Mouse (Mus musculus) forebrain, embryonic 13.5 days (tissue): Measurements from ENCODE around the gene Cnot1. TPM values are rescaled to one million over a fixed set of nuclear protein-coding genes. Genes with fewer than 3 reads are reported as not detected.
"Not testable (repeated sequence)": the region's sequence is repeated elsewhere in the genome, so short reads cannot be mapped to it uniquely, and the experiment has no call there.

Source experiments
- ATAC-seq: fragments of 200-750 bp; cut with Nextera tagmentation; 2 replicates; pipeline ENCODE4 v1.8.0; 2017
- H3K27ac ChIP-seq: fragments of 300-500 bp; sonication (generic); 2 replicates; pipeline ENCODE4 v1.5.1; 2015; ENCODE audit warnings: inconsistent platforms, mild to moderate bottlenecking, moderate library complexity
- H3K27me3 ChIP-seq: fragments of 300-500 bp; sonication (generic); 2 replicates; pipeline ENCODE4 v1.6.1; 2015; ENCODE audit warnings: mild to moderate bottlenecking, inconsistent platforms
- H3K36me3 ChIP-seq: fragments of 300-500 bp; sonication (generic); 2 replicates; pipeline ENCODE4 v1.6.1; 2015; ENCODE audit warnings: mild to moderate bottlenecking, inconsistent platforms; ENCODE audit not compliant: poor library complexity, severe bottlenecking
- H3K4me1 ChIP-seq: fragments of 300-500 bp; sonication (generic); 2 replicates; pipeline ENCODE4 v1.6.1; 2015; ENCODE audit warnings: inconsistent platforms
- H3K4me2 ChIP-seq: fragments of 300-500 bp; sonication (generic); 2 replicates; pipeline ENCODE4 v1.6.1; 2015; ENCODE audit warnings: inconsistent platforms, mild to moderate bottlenecking, moderate library complexity
- H3K4me3 ChIP-seq: fragments of 300-500 bp; sonication (generic); 2 replicates; pipeline ENCODE4 v1.5.1; 2015; ENCODE audit warnings: mild to moderate bottlenecking, inconsistent platforms
- H3K9ac ChIP-seq: fragments of 300-500 bp; sonication (generic); 2 replicates; pipeline ENCODE4 v1.6.1; 2015; ENCODE audit warnings: mild to moderate bottlenecking, inconsistent platforms
- H3K9me3 ChIP-seq: fragments of 300-500 bp; sonication (generic); replicated peaks from 2 replicates; pipeline ENCODE4 v1.6.1; 2016; ENCODE audit warnings: inconsistent platforms
- WGBS: fragments of 180-500 bp; shearing (Covaris S2); methylation state at CpG from one replicate; pipeline ENCODE4 v1.1.7; 2015; 5-methylcytosine and 5-hydroxymethylcytosine counted together
- polyA plus RNA-seq: library from polyadenylated mRNA; unstranded; fragments of >200 nt; fragmentation: Nextera tagmentation; extraction: Ambion mirVana; gene quantifications from 2 replicates; pipeline ENCODE4 v1.2.1, GENCODE M21; 2015

Gene Cnot1
- polyA plus RNA-seq, 1 experiment from 2014 or later = 50.3 TPM

GRCm38 (mm10) chr8:95809116-95809515, 1.9 kb upstream of the Cnot1 start:
- 81% methylated on average over 5 of the region's 5 CpGs for WGBS
- Histone ChIP-seq H3K27ac (no peak overlapping the region), H3K4me3 (no peak overlapping the region), H3K27me3 (no peaks in the 10 kb centered on the region), H3K36me3 (no peaks in the 10 kb centered on the region), H3K9me3 (no peaks in the 10 kb centered on the region), H3K4me1 (peaks cover 20% of the 10 kb centered on the region), H3K9ac (no peak overlapping the region), H3K4me2 (no peak overlapping the region)
- ATAC-seq = no peak

- H3K27ac ChIP-seq = no peak overlapping the region
- no peaks in the 10 kb centered on the region for H3K36me3 ChIP-seq
- H3K9ac ChIP-seq = no peak overlapping the region
- H3K27me3 ChIP-seq = no peaks in the 10 kb centered on the region
- no peak for ATAC-seq
- peaks cover 22% of the 10 kb centered on the region for H3K4me1 ChIP-seq
- H3K4me2 ChIP-seq = no peak overlapping the region
- WGBS = 86% methylated on average over 4 of the region's 4 CpGs
- no peak overlapping the region for H3K4me3 ChIP-seq
- no peaks in the 10 kb centered on the region for H3K9me3 ChIP-seq
Measured at GRCm38 (mm10) chr8:95808631-95809030, 1.4 kb upstream of the Cnot1 start.

- peak overlapping the region; percentile 50 for H3K9ac ChIP-seq
- H3K4me3 ChIP-seq = peak overlapping the region; percentile 98
- peak overlapping the region; percentile 87 for H3K4me2 ChIP-seq
- peaks cover 22% of the 10 kb centered on the region for H3K4me1 ChIP-seq
- ATAC-seq = peak; percentile 96
- H3K36me3 ChIP-seq = no peaks in the 10 kb centered on the region
- peak overlapping the region; percentile 86 for H3K27ac ChIP-seq
- no peaks in the 10 kb centered on the region for H3K27me3 ChIP-seq
- under 1% methylated on average over 20 of the region's 20 CpGs for WGBS
- no peaks in the 10 kb centered on the region for H3K9me3 ChIP-seq
Measured at GRCm38 (mm10) chr8:95807861-95808260, 597 bp upstream of the Cnot1 start.

- WGBS = under 1% methylated on average over 57 of the region's 69 CpGs
- peak overlapping the region; percentile 87 for H3K4me2 ChIP-seq
- peak overlapping the region; percentile 96 for H3K9ac ChIP-seq
- H3K36me3 ChIP-seq = peaks cover 9% of the 10 kb centered on the region
- H3K27me3 ChIP-seq = no peaks in the 10 kb centered on the region
- H3K4me1 ChIP-seq = peaks cover 30% of the 10 kb centered on the region
- peak overlapping the region; percentile 86 for H3K27ac ChIP-seq
- H3K4me3 ChIP-seq = peak overlapping the region; percentile 98
- no peaks in the 10 kb centered on the region for H3K9me3 ChIP-seq
- ATAC-seq = no peak; the same call in 1 of the 2 replicates
Measured at GRCm38 (mm10) chr8:95806461-95807191, 638 bp downstream of the Cnot1 start.

- H3K4me2 ChIP-seq = peak overlapping the region; percentile 87
- H3K36me3 ChIP-seq = peaks cover 17% of the 10 kb centered on the region
- ATAC-seq = no peak
- peak overlapping the region; percentile 98 for H3K4me3 ChIP-seq
- H3K9ac ChIP-seq = peak overlapping the region; percentile 96
- no peaks in the 10 kb centered on the region for H3K9me3 ChIP-seq
- 60% methylated on average over 2 of the region's 2 CpGs for WGBS
- H3K4me1 ChIP-seq = peaks cover 32% of the 10 kb centered on the region
- no peak overlapping the region for H3K27ac ChIP-seq
- H3K27me3 ChIP-seq = no peaks in the 10 kb centered on the region
Measured at GRCm38 (mm10) chr8:95805482-95805881, 1.8 kb downstream of the Cnot1 start.

GRCm38 (mm10) chr8:95802231-95802630, 5.0 kb downstream of the Cnot1 start:
- Histone ChIP-seq H3K9ac (no peak overlapping the region), H3K9me3 (no peaks in the 10 kb centered on the region), H3K4me2 (no peak overlapping the region), H3K27me3 (no peaks in the 10 kb centered on the region), H3K36me3 (peaks cover 20% of the 10 kb centered on the region), H3K4me1 (peaks cover 32% of the 10 kb centered on the region), H3K27ac (no peak overlapping the region), H3K4me3 (no peak overlapping the region)
- WGBS = 94% methylated on average over 8 of the region's 8 CpGs
- ATAC-seq = no peak

- no peak for ATAC-seq
Measured at GRCm38 (mm10) chr8:95801476-95802064, 5.7 kb downstream of the Cnot1 start.

GRCm38 (mm10) chr8:95800353-95800752, 6.9 kb downstream of the Cnot1 start:
- Histone ChIP-seq H3K9me3 (no peaks in the 10 kb centered on the region), H3K4me1 (peaks cover 22% of the 10 kb centered on the region), H3K36me3 (peaks cover 20% of the 10 kb centered on the region), H3K27ac (no peak overlapping the region), H3K4me2 (no peak overlapping the region), H3K27me3 (no peaks in the 10 kb centered on the region), H3K9ac (no peak overlapping the region), H3K4me3 (no peak overlapping the region)
- 92% methylated on average over 3 of the region's 3 CpGs for WGBS
- ATAC-seq = no peak

More at GRCm38 (mm10) chr8:95801476-95802064, 5.7 kb downstream of the Cnot1 start:
- no peak overlapping the region for H3K4me3 ChIP-seq
- no peak overlapping the region for H3K9ac ChIP-seq
- H3K4me2 ChIP-seq = no peak overlapping the region
- H3K4me1 ChIP-seq = peaks cover 32% of the 10 kb centered on the region
- H3K27ac ChIP-seq = no peak overlapping the region
- H3K9me3 ChIP-seq = no peaks in the 10 kb centered on the region
- 70% methylated on average over 1 of the region's 1 CpGs for WGBS
- peaks cover 20% of the 10 kb centered on the region for H3K36me3 ChIP-seq
- H3K27me3 ChIP-seq = no peaks in the 10 kb centered on the region

GRCm38 (mm10) chr8:95799891-95800290, 7.4 kb downstream of the Cnot1 start:
- no peak overlapping the region for H3K9ac ChIP-seq
- WGBS = 95% methylated on average over 1 of the region's 1 CpGs
- peaks cover 20% of the 10 kb centered on the region for H3K36me3 ChIP-seq
- no peak overlapping the region for H3K4me2 ChIP-seq
- H3K27ac ChIP-seq = no peak overlapping the region
- H3K27me3 ChIP-seq = no peaks in the 10 kb centered on the region
- no peak for ATAC-seq
- no peak overlapping the region for H3K4me3 ChIP-seq
- no peaks in the 10 kb centered on the region for H3K9me3 ChIP-seq
- peaks cover 18% of the 10 kb centered on the region for H3K4me1 ChIP-seq

- peaks cover 13% of the 10 kb centered on the region for H3K4me1 ChIP-seq
- no peak overlapping the region for H3K4me3 ChIP-seq
- peaks cover 20% of the 10 kb centered on the region for H3K36me3 ChIP-seq
- no peak for ATAC-seq
- no peaks in the 10 kb centered on the region for H3K9me3 ChIP-seq
- no peak overlapping the region for H3K9ac ChIP-seq
- no peaks in the 10 kb centered on the region for H3K27me3 ChIP-seq
- no peak overlapping the region for H3K4me2 ChIP-seq
- H3K27ac ChIP-seq = no peak overlapping the region
- WGBS = 96% methylated on average over 6 of the region's 6 CpGs
Measured at GRCm38 (mm10) chr8:95799117-95799516, 8.1 kb downstream of the Cnot1 start.

GRCm38 (mm10) chr8:95795333-95796061, 11.8 kb downstream of the Cnot1 start:
- not testable (repeated sequence) for H3K4me3 ChIP-seq, H3K36me3 ChIP-seq, H3K27me3 ChIP-seq, ATAC-seq, H3K4me2 ChIP-seq, H3K9ac ChIP-seq, H3K4me1 ChIP-seq, H3K9me3 ChIP-seq, H3K27ac ChIP-seq
- 95% methylated on average over 5 of the region's 5 CpGs for whole genome bisulfite sequencing

GRCm38 (mm10) chr8:95785591-95785990, 21.7 kb downstream of the Cnot1 start:
- H3K4me1 ChIP-seq = no peaks in the 10 kb centered on the region
- no peak for ATAC-seq
- no peaks in the 10 kb centered on the region for H3K9me3 ChIP-seq
- no peaks in the 10 kb centered on the region for H3K27me3 ChIP-seq
- H3K9ac ChIP-seq = no peak overlapping the region
- no peak overlapping the region for H3K4me2 ChIP-seq
- 97% methylated on average over 3 of the region's 4 CpGs for WGBS
- H3K36me3 ChIP-seq = peaks cover 67% of the 10 kb centered on the region
- no peak overlapping the region for H3K4me3 ChIP-seq
- H3K27ac ChIP-seq = no peak overlapping the region
